Mouse (Mus musculus) erythroblast, adult 5-6 weeks (primary cell): ENCODE measurements around the gene Hipk4. TPM values are rescaled to one million over a fixed set of nuclear protein-coding genes. Genes with fewer than 3 reads are reported as not detected.
"Not testable (repeated sequence)": the region's sequence is repeated elsewhere in the genome, so short reads cannot be mapped to it uniquely, and the experiment has no call there.

Source experiments
- ATAC-seq: replicated peaks from 2 replicates; pipeline ENCODE4 v1.8.0; 2016; ENCODE audit warnings: moderate number of reproducible peaks, mild to moderate bottlenecking, moderate TSS enrichment, inconsistent platforms; ENCODE audit not compliant: poor library complexity, low FRiP score, severe bottlenecking
- total RNA-seq, 2 experiments: library from RNA; stranded (forward) in 1 of 2; stranded (reverse) in 1 of 2; fragments of 150-400 nt in 1 of 2; fragments of 200-764, 138-1000 nt in 1 of 2; gene quantifications; 2 replicates each; pipeline versions ENCODE4 v1.2.3 to v1.2.4; 2015 to 2017; ENCODE audit warnings: low replicate concordance in 2 of 2

The Hipk4 gene
- total RNA-seq, 2 experiments from 2014 or later, result not detected

- ATAC-seq, result no peak
These were observed 30.0 kb upstream of the Hipk4 start for GRCm38 (mm10) chr7:27493022-27493421.

GRCm38 (mm10) chr7:27493450-27493849, 29.6 kb upstream of the Hipk4 start:
- no peak for ATAC-seq

DNA sequence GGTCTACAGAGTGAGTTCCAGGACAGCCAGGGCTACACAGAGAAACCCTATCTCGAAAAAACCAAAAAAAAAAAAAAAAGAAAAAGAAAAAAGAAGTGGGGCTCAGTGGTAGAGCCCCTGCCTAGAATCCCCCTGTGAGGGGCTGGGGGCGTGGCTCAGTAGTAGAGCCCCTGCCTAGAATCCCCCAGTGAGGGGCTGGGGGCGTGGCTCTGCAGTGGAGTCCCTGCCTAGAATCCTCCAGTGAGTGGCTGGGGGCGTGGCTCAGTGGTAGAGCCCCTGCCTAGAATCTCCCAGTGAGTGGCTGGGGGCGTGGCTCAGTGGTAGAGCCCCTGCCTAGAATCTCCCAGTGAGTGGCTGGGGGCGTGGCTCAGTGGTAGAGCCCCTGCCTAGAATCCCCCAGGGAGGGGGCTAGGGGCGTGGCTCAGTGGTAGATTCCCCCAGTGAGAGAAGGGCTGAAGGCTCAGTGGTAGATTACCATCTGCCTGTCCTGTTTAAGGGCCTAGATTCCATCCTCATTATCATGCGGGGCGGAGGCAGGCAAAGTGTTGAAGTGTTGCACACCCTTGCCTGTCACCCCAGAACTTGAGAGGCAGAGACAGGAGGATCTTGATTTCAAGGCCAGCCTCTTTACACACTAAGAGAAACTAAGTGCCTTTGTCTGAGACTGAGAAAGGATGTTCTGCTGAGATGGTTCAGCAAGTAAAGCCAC, 28.3 kb upstream of the Hipk4 start:
- not testable (repeated sequence) for ATAC-seq

- no peak for ATAC-seq
These were observed 24.0 kb upstream of the Hipk4 start, which contains the start of gene Prx for GRCm38 (mm10) chr7:27499036-27499435. TSS of gene Prx (plus strand) at chr7:27499324.

GRCm38 (mm10) chr7:27501620-27502019, 21.4 kb upstream of the Hipk4 start:
- ATAC-seq, result no peak

DNA sequence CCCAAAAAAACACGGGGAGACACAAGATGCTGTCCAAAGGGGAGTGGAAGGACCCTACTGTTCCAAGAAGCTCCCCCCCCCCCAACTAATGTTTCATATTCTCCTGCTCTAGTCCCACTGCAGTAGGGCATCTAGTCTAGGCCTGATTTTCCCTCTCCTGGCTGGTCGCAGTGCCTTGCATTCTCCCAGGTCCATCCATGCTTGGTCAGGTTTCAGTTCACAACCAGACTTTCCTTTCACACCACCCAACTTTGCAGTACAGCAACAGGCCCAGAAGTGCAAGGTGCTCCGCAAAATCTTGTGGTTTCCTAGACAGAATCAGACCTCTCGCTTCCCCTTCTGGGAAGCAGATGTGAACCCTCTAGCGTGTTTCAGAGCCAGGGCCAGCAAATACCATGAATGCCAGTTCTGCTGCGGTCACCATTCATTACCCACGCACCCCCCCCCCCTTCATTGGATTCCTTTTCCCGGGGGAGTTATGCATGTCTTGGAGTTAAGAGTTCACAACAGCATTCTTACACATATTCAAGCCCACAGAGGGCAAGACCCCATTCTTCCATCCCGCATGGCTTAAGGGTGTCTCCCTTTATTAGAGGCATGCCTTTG, 16.2 kb upstream of the Hipk4 start:
- no peak for ATAC-seq

GRCm38 (mm10) chr7:27507711-27508647, 15.1 kb upstream of the Hipk4 start:
- ATAC-seq, result peak; percentile 91

DNA sequence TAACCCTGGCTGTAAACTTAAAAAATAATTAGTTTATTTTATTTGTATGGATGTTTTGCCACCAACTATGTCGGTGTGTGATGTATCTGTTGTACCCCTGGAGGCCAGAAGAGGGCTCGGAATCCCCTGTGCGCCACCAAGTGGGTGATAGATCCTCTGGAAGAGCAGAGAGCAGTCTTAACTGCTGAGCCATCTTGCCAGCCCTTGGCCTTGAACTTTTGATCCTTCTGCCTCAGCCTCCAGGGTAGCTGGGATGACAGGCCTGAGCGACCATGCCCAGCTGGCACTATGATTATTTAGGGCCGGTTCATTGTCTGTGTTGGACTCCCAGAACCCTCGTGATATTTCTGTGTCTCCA, 14.4 kb upstream of the Hipk4 start:
- peak; percentile 81 for ATAC-seq

GRCm38 (mm10) chr7:27510809-27511208, 12.3 kb upstream of the Hipk4 start:
- no peak for ATAC-seq

- no peak for ATAC-seq
These were observed 8.1 kb upstream of the Hipk4 start for GRCm38 (mm10) chr7:27514961-27515360.

GRCm38 (mm10) chr7:27518314-27518713, 4.8 kb upstream of the Hipk4 start:
- no peak for ATAC-seq

- no peak for ATAC-seq
These were observed 3.0 kb upstream of the Hipk4 start for GRCm38 (mm10) chr7:27520104-27520503.

- ATAC-seq, result no peak
These were observed 2.5 kb upstream of the Hipk4 start for GRCm38 (mm10) chr7:27520599-27520998.

DNA sequence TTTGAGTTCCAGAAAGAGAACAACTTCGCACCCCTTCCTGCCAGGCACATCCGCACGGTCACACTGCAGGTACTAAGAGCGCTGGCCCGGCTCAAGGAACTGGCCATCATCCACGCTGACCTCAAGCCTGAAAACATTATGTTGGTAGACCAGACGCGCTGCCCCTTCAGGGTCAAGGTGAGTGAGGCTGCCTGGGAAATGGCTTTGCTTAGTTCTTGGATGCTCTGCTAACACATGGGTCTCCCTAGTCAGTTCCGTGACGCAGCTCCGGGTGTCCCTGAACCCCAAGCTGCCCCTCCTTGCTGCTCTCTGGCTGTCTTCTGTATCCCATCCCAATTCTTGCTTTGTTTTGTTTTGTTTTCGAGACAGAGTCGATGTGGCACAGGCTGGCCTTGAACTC, 738 bp downstream of the Hipk4 start:
- no peak for ATAC-seq

DNA sequence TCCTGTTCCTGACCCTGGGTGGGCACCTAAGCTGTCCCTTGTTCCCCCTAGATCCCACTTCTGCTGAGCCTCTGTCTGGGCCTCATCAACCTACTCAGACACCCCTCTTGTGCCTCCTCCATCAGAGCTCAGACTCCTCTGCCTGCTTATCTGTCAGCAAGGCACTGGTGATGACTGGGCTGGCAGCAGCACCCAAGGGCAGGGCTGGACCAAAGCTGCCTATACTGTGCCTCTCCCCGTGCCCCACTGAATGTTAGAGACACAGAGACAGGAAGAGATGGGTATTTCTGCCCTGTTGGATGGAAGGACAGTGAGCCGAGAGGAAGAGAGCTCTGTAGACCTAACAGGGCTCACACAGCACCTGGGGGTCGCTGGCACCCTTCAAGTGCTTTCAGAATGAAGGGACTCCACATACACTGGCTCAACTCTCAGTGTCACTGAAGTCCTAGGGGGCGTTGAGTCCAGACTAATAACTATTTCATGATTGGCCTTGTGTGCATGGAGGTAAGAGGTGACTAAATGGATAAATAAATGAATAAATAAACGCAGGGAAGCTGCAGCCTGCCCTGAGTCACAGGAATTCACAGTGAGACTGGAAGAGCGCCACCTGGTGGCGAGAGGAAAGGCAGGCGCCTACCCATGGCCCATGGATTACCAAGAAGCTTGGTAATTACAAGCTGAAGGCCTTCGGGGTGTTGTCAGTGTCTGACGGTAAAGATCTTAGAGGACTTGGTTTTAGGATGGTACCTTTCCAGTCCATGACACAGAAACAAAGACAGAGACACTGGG, 3.2 kb downstream of the Hipk4 start:
- ATAC-seq, result peak; percentile 88

GRCm38 (mm10) chr7:27529070-27529469, 6.0 kb downstream of the Hipk4 start:
- ATAC-seq, result no peak

DNA sequence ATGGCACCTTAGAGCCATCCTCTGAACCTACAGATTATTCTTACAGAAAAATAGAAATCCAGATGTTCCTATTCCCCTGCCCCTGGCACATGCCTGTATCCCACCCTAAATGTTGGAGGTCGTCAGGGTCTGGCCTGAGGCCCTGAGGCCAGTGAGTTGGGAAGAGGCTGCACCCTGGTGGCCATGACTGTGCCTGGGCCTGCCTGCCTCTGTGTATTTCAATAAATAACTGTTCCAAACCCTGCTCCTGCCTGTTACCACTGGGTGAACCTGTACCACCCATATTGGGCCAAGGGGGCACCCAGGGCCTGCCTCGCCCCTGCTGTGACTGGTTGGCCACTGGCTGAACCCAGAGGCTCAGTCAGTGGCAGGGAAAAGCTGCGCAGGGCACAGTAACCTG, 7.9 kb downstream of the Hipk4 start:
- ATAC-seq, result no peak

DNA sequence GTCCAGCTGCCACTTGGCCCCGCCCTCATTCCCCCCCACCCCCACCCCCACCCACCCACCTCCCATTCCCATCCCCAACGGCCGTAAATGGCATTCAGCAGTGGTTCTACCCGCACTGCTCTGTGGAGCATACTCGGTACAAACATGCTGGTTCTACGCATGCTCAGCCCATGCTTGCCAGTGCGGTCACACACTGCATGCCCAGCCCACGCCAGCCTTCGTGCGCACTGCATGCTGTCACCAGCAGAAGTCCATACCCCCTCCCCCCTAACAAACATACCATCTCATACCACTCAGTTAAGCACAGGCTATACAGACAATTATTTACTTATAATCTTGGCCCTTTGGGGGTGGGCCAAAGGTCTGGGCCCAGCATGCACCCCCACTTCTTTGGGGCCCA, 8.6 kb downstream of the Hipk4 start:
- ATAC-seq, result no peak

GRCm38 (mm10) chr7:27532480-27533050, 9.5 kb downstream of the Hipk4 start:
- ATAC-seq, result no peak

DNA sequence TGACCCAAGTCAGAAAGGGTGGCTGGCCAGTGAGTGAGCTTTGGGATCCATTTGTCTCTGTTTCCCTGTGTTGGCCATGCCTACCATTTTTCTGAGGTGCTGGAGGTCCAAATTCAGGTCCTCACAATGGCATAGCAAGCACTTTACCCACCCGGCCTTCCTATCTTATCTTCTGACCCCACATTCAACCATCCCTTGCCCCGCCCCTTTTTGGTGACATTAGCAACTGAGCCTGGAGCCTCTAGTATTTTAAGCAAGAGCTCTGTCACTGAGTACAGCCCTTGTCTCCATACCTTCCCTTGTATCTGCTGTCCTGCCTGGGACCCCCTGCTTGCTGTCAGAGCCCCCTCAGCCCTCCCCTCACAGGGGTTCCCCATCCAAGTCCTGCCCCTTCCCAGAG, 12.3 kb downstream of the Hipk4 start:
- peak; percentile 72 for ATAC-seq
